Mouse (Mus musculus) embryonic fibroblast, embryonic 13.5 days (primary cell): ENCODE results near the gene Shisa7. TPM values are rescaled to one million over a fixed set of nuclear protein-coding genes. Genes with fewer than 3 reads are reported as not detected.
"Not testable (repeated sequence)": the region's sequence is repeated elsewhere in the genome, so short reads cannot be mapped to it uniquely, and the experiment has no call there.

Source experiments
- H3K27ac ChIP-seq: 2 replicates; pipeline ENCODE4 v1.5.1; 2012; ENCODE audit warnings: low read length, control low read depth, inconsistent platforms; ENCODE audit not compliant: insufficient read depth
- H3K4me1 ChIP-seq: 2 replicates; pipeline ENCODE4 v1.6.1; 2011; ENCODE audit warnings: low read length; ENCODE audit not compliant: control insufficient read depth, insufficient read depth
- H3K4me3 ChIP-seq: 2 replicates; pipeline ENCODE4 v1.5.1; 2011; ENCODE audit warnings: mild to moderate bottlenecking, control low read depth, low read length; ENCODE audit not compliant: insufficient read depth
- CTCF ChIP-seq: IDR thresholded peaks from 2 replicates; pipeline ENCODE4 v1.5.1; 2011; ENCODE audit warnings: mild to moderate bottlenecking, control low read depth, low read length, moderate library complexity, borderline replicate concordance; ENCODE audit not compliant: insufficient read depth
- POLR2A ChIP-seq: IDR thresholded peaks from 2 replicates; pipeline ENCODE4 v1.6.1; 2011; ENCODE audit warnings: low read depth, mild to moderate bottlenecking, control low read depth, low read length, moderate library complexity
- polyA plus RNA-seq: library from polyadenylated mRNA; stranded (reverse); fragments of >200 nt; gene quantifications from 2 replicates; pipeline ENCODE4 v1.2.4, GENCODE M21; 2011; ENCODE audit warnings: low read depth; ENCODE audit not compliant: missing spikeins, insufficient read length

Gene Shisa7
- polyA plus RNA-seq, 1 experiment, result not detected

DNA sequence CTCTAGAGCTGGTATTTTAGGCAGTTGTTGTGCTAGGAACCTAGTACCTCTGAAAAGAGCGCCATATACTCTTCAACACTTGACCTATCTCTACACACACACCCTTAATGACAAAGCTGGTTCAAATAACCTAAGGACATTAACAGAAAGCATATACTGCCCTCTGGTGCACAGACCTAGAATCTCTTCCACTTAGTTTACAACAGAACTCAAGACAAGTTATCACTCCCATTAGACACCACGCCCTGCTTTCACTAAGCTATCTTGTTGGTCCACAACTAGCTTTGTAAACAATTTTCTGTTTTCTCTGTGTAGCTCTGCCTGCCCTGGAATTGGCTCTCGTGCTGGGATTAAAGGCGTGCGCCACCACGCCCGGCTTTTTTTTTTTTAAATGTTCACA lies 37.8 kb downstream of the Shisa7 start:
- no peak overlapping the region for H3K27ac ChIP-seq
- H3K4me1 ChIP-seq, result peaks cover 10% of the 10 kb centered on the region; the same call in 1 of the 2 replicates
- TF ChIP-seq POLR2A (no peak), CTCF (no peak)
- no peak overlapping the region for H3K4me3 ChIP-seq

DNA sequence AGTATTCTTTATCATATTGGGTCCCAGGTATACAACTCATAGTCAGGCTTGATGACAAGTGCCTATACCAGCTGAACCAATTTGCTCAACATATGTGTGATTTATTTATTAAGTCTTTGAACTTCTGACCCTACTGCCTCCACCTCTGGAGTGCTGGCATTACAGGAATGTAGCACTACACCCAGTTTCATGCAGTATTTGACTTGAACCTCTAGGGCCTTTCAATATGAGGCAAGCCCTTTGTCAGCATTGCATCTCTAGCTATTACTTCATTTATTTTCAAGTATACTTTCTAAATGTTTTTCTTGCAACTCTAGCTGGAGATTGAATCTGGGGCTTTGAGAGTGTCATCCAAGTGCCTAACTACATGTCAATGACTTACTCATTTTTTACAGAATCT lies 42.2 kb downstream of the Shisa7 start:
- Histone ChIP-seq H3K4me3 (no peak overlapping the region), H3K27ac (no peak overlapping the region), H3K4me1 (peaks cover 3% of the 10 kb centered on the region; the same call in 1 of the 2 replicates)
- TF ChIP-seq CTCF (no peak), POLR2A (no peak)

- H3K4me1 ChIP-seq, result peaks cover 3% of the 10 kb centered on the region
- H3K4me3 ChIP-seq, result no peak overlapping the region
- TF ChIP-seq POLR2A, result peak; percentile 50
- no peak for TF ChIP-seq CTCF
- no peak overlapping the region for H3K27ac ChIP-seq
Measured at GRCm38 (mm10) chr7:4795767-4796433, 48.6 kb downstream of the Shisa7 start.

DNA sequence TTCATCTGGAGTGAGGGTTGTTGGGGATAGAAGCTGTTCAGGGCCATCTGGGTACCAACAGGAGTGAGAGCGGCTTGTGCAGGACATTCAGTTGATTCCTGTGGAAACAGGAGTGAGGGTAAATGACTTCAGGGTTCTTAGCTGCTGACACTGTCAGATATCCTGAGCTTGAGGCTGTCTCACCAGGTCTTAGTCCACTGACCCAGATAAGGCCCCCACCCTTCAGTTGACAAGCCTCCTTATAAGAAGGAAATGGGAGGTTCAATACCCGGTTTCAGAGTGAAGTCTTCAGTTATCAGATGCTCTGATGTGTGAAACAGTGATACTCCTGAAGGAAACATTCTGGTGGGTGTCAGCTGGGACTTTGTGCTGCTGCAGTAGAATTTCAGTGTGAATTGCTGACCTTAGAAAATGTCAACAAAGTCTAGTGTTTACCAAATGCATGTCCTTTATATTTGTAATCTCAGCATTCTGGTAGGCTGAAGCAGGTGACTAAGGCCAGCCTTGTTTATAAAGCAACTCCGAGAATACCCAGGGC lies 49.8 kb downstream of the Shisa7 start:
- H3K4me3 ChIP-seq, result peak overlapping the region; percentile 68
- TF ChIP-seq POLR2A, result no peak; the same call in 1 of the 2 replicates
- TF ChIP-seq CTCF, result no peak
- peaks cover 3% of the 10 kb centered on the region for H3K4me1 ChIP-seq
- H3K27ac ChIP-seq, result no peak overlapping the region

DNA sequence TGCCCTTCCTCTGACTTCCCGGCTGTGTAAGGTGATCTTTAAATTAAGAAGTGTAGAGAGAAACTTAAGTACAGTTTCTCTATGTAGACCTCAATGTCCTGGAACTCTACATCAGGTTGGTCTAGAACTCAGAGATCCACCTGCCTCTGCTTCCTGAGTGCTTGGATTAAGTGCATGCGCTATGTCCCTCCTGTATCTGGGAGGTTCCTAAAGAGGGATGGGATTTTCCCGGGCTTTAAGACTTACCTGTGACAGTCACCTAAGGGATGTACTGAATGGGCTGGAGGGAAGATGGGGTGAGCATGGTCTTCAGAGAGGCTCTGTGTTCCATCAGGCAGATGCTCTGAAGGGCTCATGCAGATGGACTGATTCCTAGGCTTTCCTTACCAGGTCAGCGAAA lies 50.8 kb downstream of the Shisa7 start:
- TF ChIP-seq POLR2A (no peak), CTCF (no peak)
- Histone ChIP-seq H3K4me3 (peak overlapping the region; percentile 68), H3K27ac (no peak overlapping the region), H3K4me1 (peaks cover 3% of the 10 kb centered on the region)

DNA sequence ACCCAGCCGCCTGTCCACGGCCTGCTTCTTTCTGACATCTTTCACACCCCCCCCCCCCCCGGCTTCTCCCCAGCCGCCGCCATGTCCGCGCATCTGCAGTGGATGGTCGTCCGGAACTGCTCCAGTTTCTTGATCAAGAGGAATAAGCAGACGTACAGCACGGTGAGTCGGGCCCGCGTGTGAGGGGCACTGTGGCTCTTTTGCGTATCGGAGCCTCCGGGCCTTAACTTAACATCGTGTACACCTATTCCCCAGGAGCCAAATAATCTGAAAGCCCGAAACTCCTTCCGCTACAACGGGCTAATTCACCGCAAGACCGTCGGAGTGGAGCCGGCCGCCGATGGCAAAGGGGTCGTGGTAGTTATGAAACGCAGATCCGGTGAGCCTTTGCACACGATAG lies 51.2 kb downstream of the Shisa7 start:
- not testable (repeated sequence) for H3K4me1 ChIP-seq
- peak overlapping the region; percentile 77 for H3K27ac ChIP-seq
- H3K4me3 ChIP-seq, result peak overlapping the region; percentile 68

- H3K4me1 ChIP-seq, result peaks cover 3% of the 10 kb centered on the region; the same call in 1 of the 2 replicates
- peak within 1 kb of the TSS; percentile 98 for H3K27ac ChIP-seq
- peak within 1 kb of the TSS; percentile 68 for H3K4me3 ChIP-seq
- TF ChIP-seq POLR2A (peak; percentile 88), CTCF (no peak)
Measured at GRCm38 (mm10) chr7:4792278-4793212, 52.0 kb downstream of the Shisa7 start, which contains the start of gene Rpl28. Rpl28 (plus strand) TSS chr7:4792874.

- H3K4me3 ChIP-seq, result peak within 1 kb of the TSS; percentile 61
- H3K4me1 ChIP-seq, result peaks cover 2% of the 10 kb centered on the region; the same call in 1 of the 2 replicates
- no peak within 1 kb of the TSS for H3K27ac ChIP-seq
- TF ChIP-seq CTCF, result no peak
- TF ChIP-seq POLR2A, result no peak; the same call in 1 of the 2 replicates
Measured at GRCm38 (mm10) chr7:4789436-4789935, 55.0 kb downstream of the Shisa7 start, which contains the start of gene Tmem238. Tmem238 (minus strand) TSS chr7:4789656.

- TF ChIP-seq CTCF (no peak), POLR2A (peak; percentile 73)
- Histone ChIP-seq H3K4me1 (no peaks in the 10 kb centered on the region), H3K27ac (no peak overlapping the region), H3K4me3 (peak overlapping the region; percentile 61)
Measured at GRCm38 (mm10) chr7:4788499-4789435, 55.7 kb downstream of the Shisa7 start.
